Mouse (Mus musculus): ENCODE results near the gene Mex3d. TPM values are rescaled to one million over a fixed set of nuclear protein-coding genes. Genes with fewer than 3 reads are reported as not detected.

Gene Mex3d
- polyA plus RNA-seq, 1 experiment from 2014 or later, result 9.2 TPM

GRCm38 (mm10) chr10:80417841-80418240, 30.4 kb upstream of the Mex3d start:
- H3K36me3 ChIP-seq (ENCODE audit: control insufficient read depth, insufficient read depth, low read length), result peaks cover 48% of the 10 kb centered on the region
- no peak overlapping the region for H3K9ac ChIP-seq (ENCODE audit: low read depth, low read length)
- peak overlapping the region; percentile 13; the same call in 1 of the 2 replicates for H3K27ac ChIP-seq (ENCODE audit: low read depth, low read length)
- H3K4me2 ChIP-seq (ENCODE audit: low read length), result no peak overlapping the region
- no peak for ATAC-seq
- no peaks in the 10 kb centered on the region for H3K27me3 ChIP-seq (replicated peaks; ENCODE audit: control insufficient read depth, insufficient read depth, low read length)
- H3K4me1 ChIP-seq (ENCODE audit: control insufficient read depth, insufficient read depth, low read depth, low read length), result peaks cover 10% of the 10 kb centered on the region
- 47% methylated on average over 1 of the region's 1 CpGs for WGBS
- no peak overlapping the region for H3K4me3 ChIP-seq (ENCODE audit: low read length)
- no peaks in the 10 kb centered on the region for H3K9me3 ChIP-seq (ENCODE audit: control insufficient read depth, low read length)

GRCm38 (mm10) chr10:80417371-80417770, 29.9 kb upstream of the Mex3d start:
- Histone ChIP-seq H3K4me1 (ENCODE audit: control insufficient read depth, insufficient read depth, low read depth, low read length) (peaks cover 8% of the 10 kb centered on the region), H3K27me3 (replicated peaks; ENCODE audit: control insufficient read depth, insufficient read depth, low read length) (no peaks in the 10 kb centered on the region), H3K4me3 (ENCODE audit: low read length) (no peak overlapping the region), H3K9me3 (ENCODE audit: control insufficient read depth, low read length) (no peaks in the 10 kb centered on the region), H3K27ac (ENCODE audit: low read depth, low read length) (peak overlapping the region; percentile 25; the same call in 1 of the 2 replicates), H3K4me2 (ENCODE audit: low read length) (no peak overlapping the region), H3K36me3 (ENCODE audit: control insufficient read depth, insufficient read depth, low read length) (peaks cover 50% of the 10 kb centered on the region), H3K9ac (ENCODE audit: low read depth, low read length) (no peak overlapping the region)
- no peak for ATAC-seq
- 81% methylated on average over 10 of the region's 10 CpGs for WGBS

- H3K4me2 ChIP-seq (ENCODE audit: low read length), result no peak overlapping the region
- 87% methylated on average over 7 of the region's 7 CpGs for WGBS
- H3K9ac ChIP-seq (ENCODE audit: low read depth, low read length), result no peak overlapping the region
- no peaks in the 10 kb centered on the region for H3K9me3 ChIP-seq (ENCODE audit: control insufficient read depth, low read length)
- H3K27me3 ChIP-seq (replicated peaks; ENCODE audit: control insufficient read depth, insufficient read depth, low read length), result no peaks in the 10 kb centered on the region
- no peak for ATAC-seq
- H3K4me1 ChIP-seq (ENCODE audit: control insufficient read depth, insufficient read depth, low read depth, low read length), result peaks cover 5% of the 10 kb centered on the region
- H3K27ac ChIP-seq (ENCODE audit: low read depth, low read length), result no peak overlapping the region
- H3K36me3 ChIP-seq (ENCODE audit: control insufficient read depth, insufficient read depth, low read length), result peaks cover 61% of the 10 kb centered on the region
- H3K4me3 ChIP-seq (ENCODE audit: low read length), result no peak overlapping the region
Measured at GRCm38 (mm10) chr10:80415566-80415965, 28.1 kb upstream of the Mex3d start.

GRCm38 (mm10) chr10:80412656-80413541, 25.4 kb upstream of the Mex3d start:
- Histone ChIP-seq H3K36me3 (ENCODE audit: control insufficient read depth, insufficient read depth, low read length) (peaks cover 57% of the 10 kb centered on the region), H3K9me3 (ENCODE audit: control insufficient read depth, low read length) (no peaks in the 10 kb centered on the region), H3K4me2 (ENCODE audit: low read length) (no peak overlapping the region), H3K4me3 (ENCODE audit: low read length) (no peak overlapping the region), H3K9ac (ENCODE audit: low read depth, low read length) (peak overlapping the region; percentile 4; the same call in 1 of the 2 replicates), H3K27me3 (replicated peaks; ENCODE audit: control insufficient read depth, insufficient read depth, low read length) (no peaks in the 10 kb centered on the region), H3K4me1 (ENCODE audit: control insufficient read depth, insufficient read depth, low read depth, low read length) (no peaks in the 10 kb centered on the region; the same call in 1 of the 2 replicates), H3K27ac (ENCODE audit: low read depth, low read length) (peak overlapping the region; percentile 30; the same call in 1 of the 2 replicates)
- peak; percentile 77 for ATAC-seq
- WGBS, result 76% methylated on average over 43 of the region's 44 CpGs

- Histone ChIP-seq H3K27ac (ENCODE audit: low read depth, low read length) (no peak overlapping the region), H3K4me1 (ENCODE audit: control insufficient read depth, insufficient read depth, low read depth, low read length) (peaks cover 16% of the 10 kb centered on the region), H3K4me3 (ENCODE audit: low read length) (no peak overlapping the region), H3K36me3 (ENCODE audit: control insufficient read depth, insufficient read depth, low read length) (peaks cover 37% of the 10 kb centered on the region), H3K9me3 (ENCODE audit: control insufficient read depth, low read length) (no peaks in the 10 kb centered on the region), H3K9ac (ENCODE audit: low read depth, low read length) (no peak overlapping the region), H3K27me3 (replicated peaks; ENCODE audit: control insufficient read depth, insufficient read depth, low read length) (no peaks in the 10 kb centered on the region), H3K4me2 (ENCODE audit: low read length) (no peak overlapping the region)
- ATAC-seq, result no peak
- WGBS, result 50% methylated on average over 4 of the region's 4 CpGs
Measured at GRCm38 (mm10) chr10:80407924-80408323, 20.5 kb upstream of the Mex3d start.

GRCm38 (mm10) chr10:80406684-80407501, 19.4 kb upstream of the Mex3d start, which contains the start of gene Uqcr11:
TSS of gene Uqcr11 (minus strand) at chr10:80406830.
- H3K4me1 ChIP-seq (ENCODE audit: control insufficient read depth, insufficient read depth, low read depth, low read length), result peaks cover 16% of the 10 kb centered on the region

GRCm38 (mm10) chr10:80405481-80406173, 18.2 kb upstream of the Mex3d start:
- Histone ChIP-seq H3K27ac (ENCODE audit: low read depth, low read length) (no peak overlapping the region), H3K4me1 (ENCODE audit: control insufficient read depth, insufficient read depth, low read depth, low read length) (peaks cover 16% of the 10 kb centered on the region), H3K36me3 (ENCODE audit: control insufficient read depth, insufficient read depth, low read length) (peaks cover 25% of the 10 kb centered on the region), H3K27me3 (replicated peaks; ENCODE audit: control insufficient read depth, insufficient read depth, low read length) (no peaks in the 10 kb centered on the region), H3K4me2 (ENCODE audit: low read length) (peak overlapping the region; percentile 97), H3K4me3 (ENCODE audit: low read length) (peak overlapping the region; percentile 77), H3K9ac (ENCODE audit: low read depth, low read length) (peak overlapping the region; percentile 83), H3K9me3 (ENCODE audit: control insufficient read depth, low read length) (no peaks in the 10 kb centered on the region)
- 55% methylated on average over 10 of the region's 10 CpGs for WGBS
- no peak for ATAC-seq

More at GRCm38 (mm10) chr10:80406684-80407501, 19.4 kb upstream of the Mex3d start, which contains the start of gene Uqcr11:
- peak within 1 kb of the TSS; percentile 97 for H3K4me2 ChIP-seq (ENCODE audit: low read length)
- H3K4me3 ChIP-seq (ENCODE audit: low read length), result peak within 1 kb of the TSS; percentile 77
- no peaks in the 10 kb centered on the region for H3K9me3 ChIP-seq (ENCODE audit: control insufficient read depth, low read length)
- ATAC-seq, result peak; percentile 87
- WGBS, result 2% methylated on average over 27 of the region's 27 CpGs
- H3K36me3 ChIP-seq (ENCODE audit: control insufficient read depth, insufficient read depth, low read length), result peaks cover 38% of the 10 kb centered on the region
- H3K9ac ChIP-seq (ENCODE audit: low read depth, low read length), result peak within 1 kb of the TSS; percentile 83
- no peaks in the 10 kb centered on the region for H3K27me3 ChIP-seq (replicated peaks; ENCODE audit: control insufficient read depth, insufficient read depth, low read length)
- H3K27ac ChIP-seq (ENCODE audit: low read depth, low read length), result peak within 1 kb of the TSS; percentile 82

GRCm38 (mm10) chr10:80403044-80403692, 15.7 kb upstream of the Mex3d start:
- no peak overlapping the region for H3K27ac ChIP-seq (ENCODE audit: low read depth, low read length)
- no peak overlapping the region for H3K4me2 ChIP-seq (ENCODE audit: low read length)
- H3K36me3 ChIP-seq (ENCODE audit: control insufficient read depth, insufficient read depth, low read length), result peaks cover 18% of the 10 kb centered on the region
- peaks cover 22% of the 10 kb centered on the region for H3K4me1 ChIP-seq (ENCODE audit: control insufficient read depth, insufficient read depth, low read depth, low read length)
- 91% methylated on average over 4 of the region's 4 CpGs for WGBS
- H3K27me3 ChIP-seq (replicated peaks; ENCODE audit: control insufficient read depth, insufficient read depth, low read length), result no peaks in the 10 kb centered on the region
- no peak overlapping the region for H3K4me3 ChIP-seq (ENCODE audit: low read length)
- no peak for ATAC-seq
- H3K9me3 ChIP-seq (ENCODE audit: control insufficient read depth, low read length), result no peaks in the 10 kb centered on the region
- no peak overlapping the region for H3K9ac ChIP-seq (ENCODE audit: low read depth, low read length)
